Mouse (Mus musculus) effector memory CD4-positive, alpha-beta T cell, adult 7 months (primary cell): ENCODE data around the gene Nipsnap3a. TPM values are rescaled to one million over a fixed set of nuclear protein-coding genes. Genes with fewer than 3 reads are reported as not detected.

Source experiments
- polyA plus RNA-seq: library from polyadenylated mRNA; unstranded; fragments of 100-300 nt; shearing (Covaris generic); gene quantifications from one replicate; pipeline ENCODE4 v1.2.1, GENCODE M21; 2017

Gene Nipsnap3a
- 0.46 TPM for polyA plus RNA-seq

GRCm38 (mm10) chr4:52989248-52989647 lies at the start of gene Nipsnap3a:
Gene Nipsnap3a, plus strand, starts transcription at chr4:52989272.

GRCm38 (mm10) chr4:52964247-52964646 lies 24.8 kb upstream of the Nipsnap3a start, which contains the start of gene Olfr270:
Gene Olfr270, plus strand, starts transcription at chr4:52964547.

DNA sequence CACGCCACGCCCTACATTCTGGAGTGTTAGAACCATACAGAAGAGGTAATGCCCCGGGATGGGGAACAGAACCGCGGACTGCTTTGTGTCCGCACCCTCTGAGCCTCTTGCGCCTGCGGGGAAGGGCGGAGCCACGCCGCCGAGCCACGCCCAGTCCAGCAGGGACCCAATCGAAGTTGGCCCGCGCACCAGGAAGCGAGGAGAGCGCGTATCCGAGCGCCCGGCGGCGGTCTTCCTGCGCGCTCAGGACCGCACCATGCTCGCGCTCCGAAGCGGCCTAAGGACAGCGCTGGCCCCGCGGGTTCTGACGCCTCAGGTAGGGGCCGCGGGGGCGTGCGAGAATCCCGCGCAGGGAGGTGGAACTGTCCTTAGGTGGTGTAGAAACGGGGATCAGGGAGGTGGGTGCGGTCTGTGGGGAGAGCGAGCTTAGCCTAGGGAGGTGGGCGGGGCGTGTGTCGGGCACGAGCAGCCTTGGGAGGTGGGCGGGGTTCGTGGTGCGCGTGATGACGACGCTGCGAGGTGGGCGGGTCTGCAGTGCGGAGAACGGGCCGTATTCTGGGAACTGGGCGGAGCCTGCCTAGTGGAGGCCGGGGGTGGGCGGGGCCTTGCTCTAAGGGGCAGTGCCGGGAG lies 22.8 kb downstream of the Nipsnap3a start, which contains the start of gene Nipsnap3b:
Nipsnap3b (plus strand) TSS at position 149 of the 630 bp plus-strand sequence.

Other genes with a start within 250 kb of the Nipsnap3a start
- not detected for gene Olfr275, start 174.7 kb upstream of the Nipsnap3a start, polyA plus RNA-seq
- 0.24 TPM for gene Olfr273, start 130.0 kb upstream of the Nipsnap3a start, polyA plus RNA-seq
- not detected for gene Olfr272, start 70.1 kb upstream of the Nipsnap3a start, polyA plus RNA-seq
- not detected for gene Olfr270, start 24.7 kb upstream of the Nipsnap3a start, polyA plus RNA-seq
- gene Nipsnap3b, start 22.6 kb downstream of the Nipsnap3a start, polyA plus RNA-seq: 82.3 TPM
- gene Abca1, start 170.6 kb downstream of the Nipsnap3a start, polyA plus RNA-seq: 1.6 TPM